Mouse (Mus musculus) myocyte (in vitro differentiated cells): ENCODE measurements around the gene C2cd2.

ENCODE experiments used
- MAX ChIP-seq: IDR thresholded peaks from one replicate; pipeline ENCODE4 v1.6.1; 2011; ENCODE audit warnings: low read depth, mild to moderate bottlenecking, control low read depth
- POLR2A ChIP-seq: IDR thresholded peaks from one replicate; pipeline ENCODE4 v1.6.1; 2011; ENCODE audit warnings: low read depth, mild to moderate bottlenecking, control low read depth, moderate library complexity; ENCODE audit not compliant: insufficient read length
- USF1 ChIP-seq: IDR thresholded peaks from one replicate; pipeline ENCODE4 v1.6.1; 2011; ENCODE audit warnings: low read depth, mild to moderate bottlenecking, control low read depth, moderate library complexity

GRCm38 (mm10) chr16:97952371-97952770 lies 10.0 kb downstream of the C2cd2 start:
- TF ChIP-seq POLR2A = no peak
- no peak for TF ChIP-seq USF1
- no peak for TF ChIP-seq MAX
